In the genomic region with DNA sequence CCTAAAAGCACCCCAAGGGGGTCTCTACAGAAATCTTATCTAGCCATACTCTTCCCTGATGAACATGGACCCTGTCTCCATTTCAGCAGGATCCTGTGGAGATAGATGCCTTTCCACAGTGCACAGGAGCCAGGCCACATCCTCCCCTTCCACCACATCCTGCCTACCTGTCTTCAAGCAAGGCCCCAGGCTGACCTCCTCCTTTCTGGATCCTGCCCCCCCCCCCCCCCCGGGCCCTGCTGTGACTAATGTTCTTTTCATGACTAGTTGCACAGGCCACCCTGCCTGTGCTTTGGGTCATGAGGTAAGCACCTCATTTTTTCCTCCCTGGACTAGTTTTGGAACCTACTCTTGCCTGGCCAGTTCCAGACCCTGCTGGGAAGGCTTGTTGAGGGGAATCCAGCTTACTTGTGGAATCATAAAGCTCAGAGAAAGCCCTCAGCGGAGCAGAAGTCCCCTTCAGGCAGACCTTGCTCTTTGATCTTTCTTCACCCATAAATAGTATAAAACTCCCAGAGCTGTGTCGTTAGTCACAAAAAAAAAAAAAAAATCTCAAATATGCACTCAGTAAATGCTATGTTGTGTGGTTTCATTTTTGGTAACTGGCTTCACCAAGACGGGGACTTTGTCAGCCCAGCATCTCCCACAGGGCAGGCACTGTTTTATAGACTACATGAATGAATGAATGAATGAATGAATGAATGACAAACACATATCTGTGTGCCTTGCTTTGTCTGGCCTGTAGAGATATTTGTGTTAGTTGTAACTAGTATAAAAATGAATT, we compare ENCODE assay signal across 8 mouse cellular contexts. TPM values are rescaled to one million over a fixed set of nuclear protein-coding genes. Genes with fewer than 3 reads are reported as not detected.
DNase-seq lines count a peak whose midpoint lies in the region; ATAC-seq and TF ChIP-seq lines count a peak whose summit lies in the region.

No protein-coding gene starts in this region.

- ATAC-seq in heart, embryonic 15.5 days (replicated peaks; ENCODE audit: insufficient number of reproducible peaks, insufficient read depth, low FRiP score, low read depth): no peak
- ATAC-seq in hindbrain, embryonic 12.5 days (ENCODE audit: low FRiP score): no peak
- no peak for ATAC-seq in midbrain, embryonic 12.5 days (ENCODE audit: low FRiP score, low read depth)
- no peak for ATAC-seq in erythroid progenitor cell, adult 5-6 weeks (replicated peaks; ENCODE audit: low FRiP score, poor library complexity, severe bottlenecking)

- intact Hi-C loops in heart, postnatal 10 days (cut with DNase I): loop anchor here (2.0 kb wide), 2 partner anchors 16 to 34 kb away; no protein-coding TSS in a partner anchor

- no peaks in the 10 kb centered on the region for H3K36me3 ChIP-seq in heart, embryonic 15.5 days
- H3K36me3 ChIP-seq in ES-Bruce4 (ENCODE audit: control insufficient read depth, insufficient read depth, low read length, poor library complexity, severe bottlenecking): no peaks in the 10 kb centered on the region
- no peaks in the 10 kb centered on the region for H3K36me3 ChIP-seq in hindbrain, embryonic 12.5 days
- no peaks in the 10 kb centered on the region for H3K36me3 ChIP-seq in midbrain, embryonic 12.5 days

- H3K27ac ChIP-seq in heart, embryonic 15.5 days: no peak overlapping the region
- H3K27ac ChIP-seq in ES-Bruce4 (ENCODE audit: insufficient read depth, low read length): no peak overlapping the region
- no peak overlapping the region for H3K27ac ChIP-seq in hindbrain, embryonic 12.5 days
- H3K27ac ChIP-seq in midbrain, embryonic 12.5 days (replicated peaks): no peak overlapping the region

- peaks cover 32% of the 10 kb centered on the region for H3K4me1 ChIP-seq in heart, embryonic 15.5 days (replicated peaks)
- peaks cover 9% of the 10 kb centered on the region for H3K4me1 ChIP-seq in ES-Bruce4 (ENCODE audit: control insufficient read depth, insufficient read depth, low read length)
- peaks cover 42% of the 10 kb centered on the region for H3K4me1 ChIP-seq in hindbrain, embryonic 12.5 days
- H3K4me1 ChIP-seq in midbrain, embryonic 12.5 days: peaks cover 35% of the 10 kb centered on the region

- H3K4me3 ChIP-seq in heart, embryonic 15.5 days: peak overlapping the region; percentile 80; the same call in 1 of the 2 replicates
- H3K4me3 ChIP-seq in ES-Bruce4 (ENCODE audit: low read depth, low read length): no peak overlapping the region
- H3K4me3 ChIP-seq in hindbrain, embryonic 12.5 days: no peak overlapping the region
- peak overlapping the region; percentile 80; the same call in 1 of the 2 replicates for H3K4me3 ChIP-seq in midbrain, embryonic 12.5 days

- no peak for TF ChIP-seq CTCF in ES-Bruce4 (IDR thresholded peaks at IDR 0.05; ENCODE audit: low read depth, low read length)

- no peak for TF ChIP-seq POLR2A in ES-Bruce4 (IDR thresholded peaks at IDR 0.05; ENCODE audit: insufficient read depth, low read length)

- H3K9me3 ChIP-seq in heart, embryonic 15.5 days (replicated peaks): no peaks in the 10 kb centered on the region
- H3K9me3 ChIP-seq in ES-Bruce4 (replicated peaks; ENCODE audit: control insufficient read depth, insufficient read depth, low read length, poor library complexity, severe bottlenecking): no peaks in the 10 kb centered on the region
- no peaks in the 10 kb centered on the region for H3K9me3 ChIP-seq in hindbrain, embryonic 12.5 days (replicated peaks)
- no peaks in the 10 kb centered on the region for H3K9me3 ChIP-seq in midbrain, embryonic 12.5 days

- no peak overlapping the region for H3K9ac ChIP-seq in heart, embryonic 15.5 days
- H3K9ac ChIP-seq in ES-Bruce4 (ENCODE audit: low read depth, poor library complexity, severe bottlenecking): peak overlapping the region; percentile 45; the same call in 1 of the 2 replicates
- H3K9ac ChIP-seq in hindbrain, embryonic 12.5 days: no peak overlapping the region
- no peak overlapping the region for H3K9ac ChIP-seq in midbrain, embryonic 12.5 days (replicated peaks)

- TF ChIP-seq EP300 in ES-Bruce4 (IDR thresholded peaks at IDR 0.05; ENCODE audit: insufficient read depth, low read depth, low read length): no peak

- H3K27me3 ChIP-seq in heart, embryonic 15.5 days: peaks cover 15% of the 10 kb centered on the region
- H3K27me3 ChIP-seq in ES-Bruce4 (ENCODE audit: control insufficient read depth, insufficient read depth, low read length, poor library complexity, severe bottlenecking): no peaks in the 10 kb centered on the region
- H3K27me3 ChIP-seq in hindbrain, embryonic 12.5 days: peaks cover 5% of the 10 kb centered on the region; the same call in 1 of the 2 replicates
- H3K27me3 ChIP-seq in midbrain, embryonic 12.5 days: peaks cover 16% of the 10 kb centered on the region; the same call in 1 of the 2 replicates

- H3K4me2 ChIP-seq in heart, embryonic 15.5 days: peak overlapping the region; percentile 82
- peak overlapping the region; percentile 82 for H3K4me2 ChIP-seq in hindbrain, embryonic 12.5 days (replicated peaks)
- peak overlapping the region; percentile 92 for H3K4me2 ChIP-seq in midbrain, embryonic 12.5 days (replicated peaks)

- DNase-seq in heart, postnatal 10 days: no peak
- DNase-seq in layer of hippocampus, postnatal 14 days (ENCODE audit: low spot score in 2 of 2): no peak
- no peak for DNase-seq in gastrocnemius, postnatal 10 days

- WGBS in heart, embryonic 15.5 days: 53% methylated on average over 4 of the region's 4 CpGs
- WGBS in hindbrain, embryonic 12.5 days: 57% methylated on average over 3 of the region's 4 CpGs
- WGBS in midbrain, embryonic 12.5 days: 68% methylated on average over 4 of the region's 4 CpGs

RNA-seq across cellular contexts. Expression of a gene that starts 1.3 kb away (rescaled TPM):
- 38.5 and 47.8 TPM in 2 replicates for polyA plus RNA-seq in heart, embryonic 15.5 days (2015; fragmentation: Nextera tagmentation; extraction: Ambion mirVana)
- 10 to 100 TPM; 48.3 to 61.0 TPM for total RNA-seq in heart, postnatal 10 days (2021)
- polyA plus RNA-seq in ES-Bruce4 (2011; ENCODE audit: insufficient read depth, insufficient read length, low read depth, missing spikeins): 25.8 and 37.1 TPM in 2 replicates
- polyA plus RNA-seq in hindbrain, embryonic 12.5 days (2016; fragmentation: Nextera tagmentation; extraction: Ambion mirVana): 31.7 and 35.4 TPM in 2 replicates
- polyA plus RNA-seq in midbrain, embryonic 12.5 days (2016; fragmentation: Nextera tagmentation; extraction: Ambion mirVana): 29.4 and 31.1 TPM in 2 replicates
- total RNA-seq in erythroid progenitor cell, adult 5-6 weeks (2015; ENCODE audit: low replicate concordance): 3.4 and 6.5 TPM in 2 replicates
- total RNA-seq in erythroid progenitor cell, adult 5-6 weeks (2017; ENCODE audit: low replicate concordance): 5.8 and 19.2 TPM in 2 replicates
- total RNA-seq in layer of hippocampus, postnatal 14 days (2021): 10 to 100 TPM; 41.1 to 43.0 TPM
- 10 to 100 TPM; 21.5 to 23.6 TPM for total RNA-seq in gastrocnemius, postnatal 10 days (2021)

RNA-seq across cellular contexts. Expression of a gene that starts 19.6 kb away (rescaled TPM):
- 1.6 and 2.1 TPM in 2 replicates for polyA plus RNA-seq in heart, embryonic 15.5 days (2015; fragmentation: Nextera tagmentation; extraction: Ambion mirVana)
- under 1 TPM; 0.35 to 0.81 TPM for total RNA-seq in heart, postnatal 10 days (2021)
- not detected in 2 replicates for polyA plus RNA-seq in ES-Bruce4 (2011; ENCODE audit: insufficient read depth, insufficient read length, low read depth, missing spikeins)
- polyA plus RNA-seq in hindbrain, embryonic 12.5 days (2016; fragmentation: Nextera tagmentation; extraction: Ambion mirVana): 2.0 and 2.3 TPM in 2 replicates
- 1.3 and 1.9 TPM in 2 replicates for polyA plus RNA-seq in midbrain, embryonic 12.5 days (2016; fragmentation: Nextera tagmentation; extraction: Ambion mirVana)
- total RNA-seq in erythroid progenitor cell, adult 5-6 weeks (2015; ENCODE audit: low replicate concordance): not detected in 2 replicates
- not detected in 2 replicates for total RNA-seq in erythroid progenitor cell, adult 5-6 weeks (2017; ENCODE audit: low replicate concordance)
- total RNA-seq in layer of hippocampus, postnatal 14 days (2021): 10 to 100 TPM; 16.1 to 17.5 TPM
- 1 to 10 TPM; 1.4 to 1.7 TPM for total RNA-seq in gastrocnemius, postnatal 10 days (2021)

RNA-seq across cellular contexts. Expression of a gene that starts 22.9 kb away (rescaled TPM):
- 1.2 and 1.4 TPM in 2 replicates for polyA plus RNA-seq in heart, embryonic 15.5 days (2015; fragmentation: Nextera tagmentation; extraction: Ambion mirVana)
- 1 to 10 TPM; 3.1 to 3.2 TPM for total RNA-seq in heart, postnatal 10 days (2021)
- polyA plus RNA-seq in ES-Bruce4 (2011; ENCODE audit: insufficient read depth, insufficient read length, low read depth, missing spikeins): not detected in 2 replicates
- 1.8 and 2.3 TPM in 2 replicates for polyA plus RNA-seq in hindbrain, embryonic 12.5 days (2016; fragmentation: Nextera tagmentation; extraction: Ambion mirVana)
- 1.3 and 2.0 TPM in 2 replicates for polyA plus RNA-seq in midbrain, embryonic 12.5 days (2016; fragmentation: Nextera tagmentation; extraction: Ambion mirVana)
- not detected in 2 replicates for total RNA-seq in erythroid progenitor cell, adult 5-6 weeks (2015; ENCODE audit: low replicate concordance)
- total RNA-seq in erythroid progenitor cell, adult 5-6 weeks (2017; ENCODE audit: low replicate concordance): not detected in 2 replicates
- total RNA-seq in layer of hippocampus, postnatal 14 days (2021): 1 to 10 TPM; 1.1 to 1.8 TPM
- total RNA-seq in gastrocnemius, postnatal 10 days (2021): under 1 TPM; 0.33 to 0.61 TPM

RNA-seq across cellular contexts. Expression of a gene that starts 50.9 kb away (rescaled TPM):
- polyA plus RNA-seq in heart, embryonic 15.5 days (2015; fragmentation: Nextera tagmentation; extraction: Ambion mirVana): 15.2 and 19.6 TPM in 2 replicates
- total RNA-seq in heart, postnatal 10 days (2021): 10 to 100 TPM; 19.2 to 22.0 TPM
- polyA plus RNA-seq in ES-Bruce4 (2011; ENCODE audit: insufficient read depth, insufficient read length, low read depth, missing spikeins): 23.9 and 24.8 TPM in 2 replicates
- 38.1 TPM in 2 replicates for polyA plus RNA-seq in hindbrain, embryonic 12.5 days (2016; fragmentation: Nextera tagmentation; extraction: Ambion mirVana)
- 40.2 and 40.5 TPM in 2 replicates for polyA plus RNA-seq in midbrain, embryonic 12.5 days (2016; fragmentation: Nextera tagmentation; extraction: Ambion mirVana)
- 6.3 and 8.6 TPM in 2 replicates for total RNA-seq in erythroid progenitor cell, adult 5-6 weeks (2015; ENCODE audit: low replicate concordance)
- total RNA-seq in erythroid progenitor cell, adult 5-6 weeks (2017; ENCODE audit: low replicate concordance): 10.5 and 25.9 TPM in 2 replicates
- 10 to 100 TPM; 34.9 to 36.8 TPM for total RNA-seq in layer of hippocampus, postnatal 14 days (2021)
- 10 to 100 TPM; 14.8 to 15.9 TPM for total RNA-seq in gastrocnemius, postnatal 10 days (2021)

Comparison
In these comparisons a context has a peak if more than half of its experiments do, and no peak if none do; other contexts are left out.
1. H3K4me3 ChIP-seq: peak in heart, embryonic 15.5 days (single experiment) and midbrain, embryonic 12.5 days (single experiment); none in ES-Bruce4 (single experiment) and hindbrain, embryonic 12.5 days (single experiment).
2. RNA of a gene that starts 19.6 kb away (total RNA-seq): 16.1 to 17.5 TPM in layer of hippocampus, postnatal 14 days; 1.4 to 1.7 TPM in gastrocnemius, postnatal 10 days, 0.35 to 0.81 TPM in heart, postnatal 10 days and not detected in erythroid progenitor cell, adult 5-6 weeks; every median in the first group is over 4 times any median in the second.
3. Peak in every context shown above with its lines, with median percentiles within 50 percentile points of each other: H3K4me2 ChIP-seq.